Mouse (Mus musculus) spleen, adult 2 months (tissue): ENCODE measurements around the gene Hist1h3d.
A peak's percentile ranks its signal among the peaks of the same experiment; 100 is the strongest.

Experiments
- CTCF ChIP-seq: fragments of 200-500 bp; IDR thresholded peaks from 2 replicates; pipeline ENCODE4 v1.5.1; 2011; ENCODE audit warnings: mild to moderate bottlenecking, inconsistent platforms; ENCODE audit not compliant: insufficient read depth, insufficient read length, insufficient replicate concordance; ENCODE audit errors: extremely low read depth
- POLR2A ChIP-seq: fragments of 200-500 bp; IDR thresholded peaks from 2 replicates; pipeline ENCODE4 v1.6.1; 2011; ENCODE audit warnings: low read depth, low read length, inconsistent platforms

GRCm38 (mm10) chr13:23597957-23598356 is 22.4 kb downstream of the Hist1h3d start:
- TF ChIP-seq CTCF, result peak; percentile 70; the same call in 1 of the 2 replicates
- TF ChIP-seq POLR2A, result no peak
